Mouse (Mus musculus) CH12.LX (cell line): ENCODE results near the gene Hsd17b1.

Experiments used
- CTCF ChIP-seq, 2 experiments: IDR thresholded peaks in 1 of 2; conservative IDR thresholded peaks in 1 of 2; 2 replicates each; pipeline ENCODE4 v1.5.1; 2011 to 2012; ENCODE audit warnings: low read depth in 2 of 2, low read length in 2 of 2, improper control_type of control experiment in 1 of 2, inconsistent platforms in 1 of 2, mild to moderate bottlenecking in 1 of 2, moderate library complexity in 1 of 2
- EP300 ChIP-seq: IDR thresholded peaks from 2 replicates; pipeline ENCODE4 v1.6.1; 2011; ENCODE audit warnings: low read length, improper control_type of control experiment
- NELFE ChIP-seq: IDR thresholded peaks from 2 replicates; pipeline ENCODE4 v1.6.1; 2011; ENCODE audit warnings: low read depth, low read length, improper control_type of control experiment
- POLR2AphosphoS2 ChIP-seq: IDR thresholded peaks from 2 replicates; pipeline ENCODE4 v1.6.1; 2011; ENCODE audit warnings: low read depth, low read length, improper control_type of control experiment
- USF2 ChIP-seq: conservative IDR thresholded peaks from 2 replicates; pipeline ENCODE4 v1.6.1; 2011; ENCODE audit warnings: low read depth, low read length, improper control_type of control experiment
- ZMIZ1 ChIP-seq: IDR thresholded peaks from 2 replicates; pipeline ENCODE4 v1.6.1; 2012; ENCODE audit warnings: low read depth, mild to moderate bottlenecking, inconsistent platforms, low read length, improper control_type of control experiment

GRCm38 (mm10) chr11:101069391-101070188, 8.6 kb upstream of the Hsd17b1 start, which contains the start of gene Naglu:
- peak; percentile 98 for TF ChIP-seq USF2
- peak; percentile 92 for TF ChIP-seq POLR2AphosphoS2
- TF ChIP-seq EP300: no peak
- TF ChIP-seq ZMIZ1: peak; percentile 80
- TF ChIP-seq CTCF (conservative IDR thresholded peaks at IDR 0.05 in 1 of 2, IDR thresholded peaks at IDR 0.05 in 1 of 2; ENCODE audit: low read depth in 2 of 2, low read length in 2 of 2): no peak
- peak; percentile 93 for TF ChIP-seq NELFE
